ENCODE assay signal across 16 mouse cellular contexts in the genomic region with DNA sequence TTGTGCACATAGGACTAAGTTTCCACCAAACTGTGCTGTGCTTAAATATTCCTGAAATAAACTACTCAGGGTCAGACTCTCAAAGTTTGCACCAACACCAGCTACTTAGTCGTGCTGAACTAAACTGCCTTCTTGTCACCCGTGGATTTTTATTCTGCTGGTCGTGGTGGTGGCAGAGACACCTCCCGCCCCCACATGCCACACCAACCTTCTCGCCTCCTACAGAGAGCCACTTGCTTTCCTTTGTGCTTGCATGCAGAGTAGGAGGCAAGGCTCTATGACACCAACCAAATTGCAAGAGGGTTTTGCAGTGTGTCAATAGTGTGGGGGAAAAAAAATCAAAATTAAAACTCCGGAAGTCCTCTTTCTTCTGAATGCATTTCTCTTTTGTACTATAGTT.
DNase-seq lines count a peak whose midpoint lies in the region.
"Had no signal": no experiment of that assay in that cellular context is flagged by ENCODE, and none has a peak within 500 bp of the region (broad histone marks: within the 10 kb centered on the region; RNA-seq: fewer than 3 reads in every experiment).

No protein-coding gene starts in this region.

- peak; percentile 54 for DNase-seq in right cerebral cortex, adult 18-20 months
- DNase-seq in right cerebral cortex, postnatal 36 days (ENCODE audit: low spot score in 2 of 2): no peak
- peak; percentile 38 for DNase-seq in brain, adult 2 months (ENCODE audit: low read depth, low spot score)
- DNase-seq in natural killer cell, adult 2 months (ENCODE audit: low spot score in 2 of 2): peak; percentile 24 to 51
- no peak for DNase-seq in embryo, embryonic 9.5 days (ENCODE audit: extremely low spot score)
- DNase-seq: adrenal gland, adult 2 months; adrenal gland, postnatal 10 days; adrenal gland, postnatal 25 days; cerebellum, adult 11 months; cerebellum, adult 18-20 months; cerebellum, adult 8-10 months; cerebellum, adult 9-11 months; cerebellum, postnatal 14 days; cerebellum, postnatal 36 days; embryo, embryonic 11 days; forebrain, postnatal 0 days had no signal

Comparison
In these comparisons a context has a peak if more than half of its experiments do, and no peak if none do; other contexts are left out.
1. DNase-seq: peak in right cerebral cortex, adult 18-20 months (single experiment), brain, adult 2 months (single experiment) and natural killer cell, adult 2 months (2 of 2); none in right cerebral cortex, postnatal 36 days (0 of 2) and embryo, embryonic 9.5 days (single experiment).